Mouse (Mus musculus) brain, adult 10 weeks (tissue): ENCODE data around the gene Cyp2a5. TPM values are rescaled to one million over a fixed set of nuclear protein-coding genes. Genes with fewer than 3 reads are reported as not detected.

ENCODE experiments used
- polyA plus RNA-seq: library from polyadenylated mRNA; stranded (reverse); fragments of 350-450 nt; fragmentation: Illumina TruSeq; extraction: RNeasy Lipid Tissue Mini Kit (QIAGEN cat#74804); gene quantifications from one replicate; pipeline ENCODE4 v1.2.3, GENCODE M21; 2015; ENCODE audit warnings: low read depth, low replicate concordance

Gene Cyp2a5
- polyA plus RNA-seq = 0.48 TPM

GRCm38 (mm10) chr7:26835059-26835458 lies at the start of gene Cyp2a5:
TSS of gene Cyp2a5 (plus strand) at chr7:26835305.

GRCm38 (mm10) chr7:26808592-26808991 lies 26.5 kb upstream of the Cyp2a5 start, which contains the start of gene Cyp2g1:
TSS of gene Cyp2g1 (plus strand) at chr7:26808892.

Other genes with a start within 250 kb of the Cyp2a5 start
- gene Vmn1r185, start 216.8 kb upstream of the Cyp2a5 start, polyA plus RNA-seq = not detected
- gene Cyp2b23, start 148.9 kb upstream of the Cyp2a5 start, polyA plus RNA-seq = not detected
- gene Cyp2b19, start 78.2 kb upstream of the Cyp2a5 start, polyA plus RNA-seq = not detected
- gene Cyp2g1, start 26.4 kb upstream of the Cyp2a5 start, polyA plus RNA-seq = not detected
- gene Cyp2a22, start 104.1 kb downstream of the Cyp2a5 start, polyA plus RNA-seq = not detected
- gene Cyp2a12, start 193.8 kb downstream of the Cyp2a5 start, polyA plus RNA-seq = not detected